In the genomic region with DNA sequence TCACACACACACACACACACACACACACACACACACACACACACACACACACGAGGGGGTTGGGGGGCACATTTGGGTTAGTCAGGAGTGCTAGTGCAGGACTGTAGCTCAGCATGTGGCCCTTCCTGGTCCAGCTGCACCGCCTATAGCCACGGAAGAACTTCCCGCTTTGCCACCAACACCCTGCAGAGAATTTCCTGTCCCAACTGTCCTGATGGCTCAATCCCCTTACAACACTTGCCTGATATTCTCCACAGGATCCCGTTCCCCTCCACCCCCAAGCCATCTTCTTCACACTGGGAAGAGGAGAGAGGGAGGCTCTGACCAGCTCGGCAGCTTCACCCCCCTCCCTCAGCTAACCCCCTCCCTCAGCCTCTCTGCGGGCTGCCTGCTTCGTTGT, we compare ENCODE assay signal across 16 mouse cellular contexts.
"Had no signal": no experiment of that assay in that cellular context is flagged by ENCODE, and none has a peak within 500 bp of the region (broad histone marks: within the 10 kb centered on the region; RNA-seq: fewer than 3 reads in every experiment).

No protein-coding gene starts in this region.

- H3K27me3 ChIP-seq: lung, embryonic 15.5 days; megakaryocyte, embryonic 14.5 days; midbrain, embryonic 13.5 days; midbrain, embryonic 15.5 days; neural tube, embryonic 12.5 days had no signal

- H3K27ac ChIP-seq: lung, embryonic 15.5 days; macrophage; midbrain, embryonic 13.5 days; midbrain, embryonic 15.5 days; neural tube, embryonic 12.5 days had no signal

- H3K9me3 ChIP-seq: lung, embryonic 15.5 days; midbrain, embryonic 13.5 days; midbrain, embryonic 15.5 days; neural tube, embryonic 12.5 days had no signal

- H3K4me3 ChIP-seq: lung, embryonic 15.5 days; megakaryocyte, embryonic 14.5 days; midbrain, embryonic 13.5 days; midbrain, embryonic 15.5 days; neural tube, embryonic 12.5 days had no signal

- H3K9ac ChIP-seq: liver, postnatal 0 days; lung, embryonic 15.5 days; midbrain, embryonic 13.5 days; midbrain, embryonic 15.5 days; neural tube, embryonic 12.5 days had no signal

- ATAC-seq: liver, postnatal 0 days; lung, postnatal 0 days; midbrain, embryonic 13.5 days; midbrain, embryonic 15.5 days had no signal

- DNase-seq: liver, postnatal 0 days; lung, adult 2 months; lung, postnatal 14 days; lung, postnatal 36 days; right cerebral cortex, postnatal 14 days; thymus, adult 18-20 months; thymus, postnatal 14 days; thymus, postnatal 36 days had no signal

- H3K4me2 ChIP-seq: lung, embryonic 15.5 days; midbrain, embryonic 11.5 days; midbrain, embryonic 13.5 days; midbrain, embryonic 15.5 days; neural tube, embryonic 12.5 days had no signal

- H3K4me1 ChIP-seq: lung, embryonic 15.5 days; midbrain, embryonic 13.5 days; midbrain, embryonic 15.5 days; neural tube, embryonic 12.5 days had no signal
